ENCODE assay signal across 8 mouse cellular contexts in genomic region chr4:123233492-123234084, GRCm38 (mm10). TPM values are rescaled to one million over a fixed set of nuclear protein-coding genes. Genes with fewer than 3 reads are reported as not detected.
A peak's percentile ranks its signal among the peaks of the same experiment; 100 is the strongest.
DNase-seq lines count a peak whose midpoint lies in the region; ATAC-seq lines count a peak whose summit lies in the region.

Heyl (plus strand) TSS chr4:123233556.

- H3K9me3 ChIP-seq in intestine, embryonic 15.5 days, result no peaks in the 10 kb centered on the region
- H3K9me3 ChIP-seq in liver, embryonic 15.5 days (replicated peaks), result no peaks in the 10 kb centered on the region
- no peaks in the 10 kb centered on the region for H3K9me3 ChIP-seq in neural tube, embryonic 14.5 days (ENCODE audit: control insufficient read depth, low read length)

- 2% methylated on average over 50 of the region's 52 CpGs for WGBS in intestine, embryonic 15.5 days
- 3% methylated on average over 52 of the region's 52 CpGs for WGBS in liver, embryonic 15.5 days (ENCODE audit: insufficient replicate concordance)
- 3% methylated on average over 52 of the region's 52 CpGs for WGBS in neural tube, embryonic 14.5 days

- H3K27me3 ChIP-seq in intestine, embryonic 15.5 days (replicated peaks), result peaks cover 7% of the 10 kb centered on the region; the same call in 1 of the 2 replicates
- peaks cover 85% of the 10 kb centered on the region for H3K27me3 ChIP-seq in liver, embryonic 15.5 days
- H3K27me3 ChIP-seq in neural tube, embryonic 14.5 days (ENCODE audit: control insufficient read depth, insufficient read depth, low read length), result peaks cover 11% of the 10 kb centered on the region

- peaks cover 27% of the 10 kb centered on the region for H3K4me1 ChIP-seq in intestine, embryonic 15.5 days (replicated peaks)
- H3K4me1 ChIP-seq in liver, embryonic 15.5 days (replicated peaks), result no peaks in the 10 kb centered on the region
- 0 out of 2 replicates have a peak, but pooled peaks cover 3% of the 10 kb centered on the region for H3K4me1 ChIP-seq in neural tube, embryonic 14.5 days (ENCODE audit: control insufficient read depth, insufficient read depth, low read length)

- H3K36me3 ChIP-seq in intestine, embryonic 15.5 days, result no peaks in the 10 kb centered on the region
- H3K36me3 ChIP-seq in liver, embryonic 15.5 days (replicated peaks), result no peaks in the 10 kb centered on the region
- H3K36me3 ChIP-seq in neural tube, embryonic 14.5 days (ENCODE audit: control insufficient read depth, insufficient read depth, low read length), result no peaks in the 10 kb centered on the region

- peak within 1 kb of the TSS; percentile 46 for H3K9ac ChIP-seq in intestine, embryonic 15.5 days
- no peak within 1 kb of the TSS for H3K9ac ChIP-seq in liver, embryonic 15.5 days
- peak within 1 kb of the TSS; percentile 39 for H3K9ac ChIP-seq in neural tube, embryonic 14.5 days (replicated peaks; ENCODE audit: low read depth, low read length)

- peak within 1 kb of the TSS; percentile 29; the same call in 1 of the 2 replicates for H3K27ac ChIP-seq in intestine, embryonic 15.5 days
- no peak within 1 kb of the TSS for H3K27ac ChIP-seq in liver, embryonic 15.5 days (replicated peaks)
- no peak within 1 kb of the TSS for H3K27ac ChIP-seq in neural tube, embryonic 14.5 days (ENCODE audit: low read depth, low read length)

- peak; percentile 56 for DNase-seq in A20 (ENCODE audit: low read depth, low spot score)
- DNase-seq in adrenal gland, postnatal 25 days, result peak; percentile 69
- peak; percentile 99 for DNase-seq in heart, adult 11 months
- no peak for DNase-seq in layer of hippocampus, postnatal 25 days (ENCODE audit: extremely low spot score in 1 of 2, low spot score in 1 of 2)

- H3K4me3 ChIP-seq in intestine, embryonic 15.5 days (replicated peaks), result peak within 1 kb of the TSS; percentile 47
- peak within 1 kb of the TSS; percentile 41 for H3K4me3 ChIP-seq in liver, embryonic 15.5 days (replicated peaks)
- H3K4me3 ChIP-seq in neural tube, embryonic 14.5 days (ENCODE audit: low read depth, low read length), result peak within 1 kb of the TSS; percentile 26; the same call in 1 of the 2 replicates

- peak; percentile 85 for ATAC-seq in intestine, embryonic 15.5 days
- ATAC-seq in liver, embryonic 15.5 days (ENCODE audit: insufficient read depth), result peak; percentile 51
- ATAC-seq in neural tube, embryonic 14.5 days (ENCODE audit: low read depth), result peak; percentile 56; the same call in 1 of the 2 replicates
- no peak for ATAC-seq in activated CD4-positive, CD25-positive, alpha-beta regulatory T cell, adult 4 months

- peak within 1 kb of the TSS; percentile 95 for H3K4me2 ChIP-seq in intestine, embryonic 15.5 days (replicated peaks)
- peak within 1 kb of the TSS; percentile 58 for H3K4me2 ChIP-seq in liver, embryonic 15.5 days
- peak within 1 kb of the TSS; percentile 48 for H3K4me2 ChIP-seq in neural tube, embryonic 14.5 days (ENCODE audit: low read depth, low read length)

RNA-seq across cellular contexts. Expression of gene Heyl, which starts in this region (rescaled TPM):
- total RNA-seq in adrenal gland, postnatal 25 days (2021), result 3.8 and 4.0 TPM in 2 replicates
- polyA plus RNA-seq in intestine, embryonic 15.5 days (2015; fragmentation: Nextera tagmentation; extraction: Ambion mirVana), result 13.7 and 13.9 TPM in 2 replicates
- polyA plus RNA-seq in liver, embryonic 15.5 days (2015; fragmentation: Nextera tagmentation; extraction: Ambion mirVana), result 1.2 TPM in 2 replicates
- 3.5 and 9.3 TPM in 2 replicates for polyA plus RNA-seq in neural tube, embryonic 14.5 days (2014; fragmentation: Nextera tagmentation; extraction: Ambion mirVana)
- polyA plus RNA-seq in activated CD4-positive, CD25-positive, alpha-beta regulatory T cell, adult 4 months (2017; shearing (Covaris generic)), result not detected
- total RNA-seq in layer of hippocampus, postnatal 25 days (2021), result 1 to 10 TPM; 3.9 to 4.8 TPM

Comparison
In these comparisons a context has a peak if more than half of its experiments do, and no peak if none do; other contexts are left out.
1. DNase-seq: peak in A20 (single experiment), adrenal gland, postnatal 25 days (single experiment) and heart, adult 11 months (single experiment); none in layer of hippocampus, postnatal 25 days (0 of 2).
2. Peak in every context shown above with its lines, with median percentiles within 50 percentile points of each other: H3K4me2 ChIP-seq and H3K4me3 ChIP-seq.